Mouse (Mus musculus) embryonic facial prominence, embryonic 14.5 days (tissue): Measurements from ENCODE around the gene Tmigd1. TPM values are rescaled to one million over a fixed set of nuclear protein-coding genes. Genes with fewer than 3 reads are reported as not detected.
A peak's percentile ranks its signal among the peaks of the same experiment; 100 is the strongest.

Experiments used
- ATAC-seq: fragments of 200-750 bp; cut with Nextera tagmentation; 2 replicates; pipeline ENCODE4 v1.8.0; 2017; ENCODE audit warnings: low read depth, moderate number of reproducible peaks, moderate TSS enrichment
- DNase-seq: peaks from one replicate; pipeline ENCODE4 v3.0.0-alpha.2; 2015; ENCODE audit warnings: low spot score
- H3K27ac ChIP-seq: fragments of 300-500 bp; sonication (generic); replicated peaks from 2 replicates; pipeline ENCODE4 v1.5.1; 2014; ENCODE audit warnings: low read depth, mild to moderate bottlenecking, low read length, moderate library complexity
- H3K27me3 ChIP-seq: fragments of 300-500 bp; sonication (generic); replicated peaks from 2 replicates; pipeline ENCODE4 v1.6.1; 2014; ENCODE audit warnings: low read length; ENCODE audit not compliant: control insufficient read depth, insufficient read depth
- H3K36me3 ChIP-seq: fragments of 300-500 bp; sonication (generic); 2 replicates; pipeline ENCODE4 v1.6.1; 2014; ENCODE audit warnings: low read length, mixed read lengths; ENCODE audit not compliant: control insufficient read depth, insufficient read depth
- H3K4me1 ChIP-seq: fragments of 300-500 bp; sonication (generic); 2 replicates; pipeline ENCODE4 v1.6.1; 2014; ENCODE audit warnings: antibody characterized with exemption, low read length; ENCODE audit not compliant: control insufficient read depth, insufficient read depth
- H3K4me2 ChIP-seq: fragments of 300-500 bp; sonication (generic); 2 replicates; pipeline ENCODE4 v1.6.1; 2014; ENCODE audit warnings: low read depth, mild to moderate bottlenecking, low read length, moderate library complexity, mixed read lengths
- H3K4me3 ChIP-seq: fragments of 300-500 bp; sonication (generic); 2 replicates; pipeline ENCODE4 v1.5.1; 2014; ENCODE audit warnings: low read depth, mild to moderate bottlenecking, low read length
- H3K9ac ChIP-seq: fragments of 300-500 bp; sonication (generic); 2 replicates; pipeline ENCODE4 v1.6.1; 2014; ENCODE audit warnings: low read depth, mild to moderate bottlenecking, low read length, moderate library complexity, mixed read lengths
- H3K9me3 ChIP-seq: fragments of 300-500 bp; sonication (generic); 2 replicates; pipeline ENCODE4 v1.6.1; 2016; ENCODE audit warnings: low read length; ENCODE audit not compliant: control insufficient read depth
- WGBS: fragments of 180-500 bp; shearing (Covaris S2); extraction: QIAGEN DNeasy Blood & Tissue Kit; methylation state at CpG from one replicate; pipeline ENCODE4 v1.1.7; 2014; 5-methylcytosine and 5-hydroxymethylcytosine counted together
- polyA plus RNA-seq: library from polyadenylated mRNA; unstranded; fragments of >200 nt; fragmentation: Nextera tagmentation; extraction: Ambion mirVana; gene quantifications from 2 replicates; pipeline ENCODE4 v1.2.1, GENCODE M21; 2014

The Tmigd1 gene
- polyA plus RNA-seq, 1 experiment from 2014 or later = 1.5 TPM

DNA sequence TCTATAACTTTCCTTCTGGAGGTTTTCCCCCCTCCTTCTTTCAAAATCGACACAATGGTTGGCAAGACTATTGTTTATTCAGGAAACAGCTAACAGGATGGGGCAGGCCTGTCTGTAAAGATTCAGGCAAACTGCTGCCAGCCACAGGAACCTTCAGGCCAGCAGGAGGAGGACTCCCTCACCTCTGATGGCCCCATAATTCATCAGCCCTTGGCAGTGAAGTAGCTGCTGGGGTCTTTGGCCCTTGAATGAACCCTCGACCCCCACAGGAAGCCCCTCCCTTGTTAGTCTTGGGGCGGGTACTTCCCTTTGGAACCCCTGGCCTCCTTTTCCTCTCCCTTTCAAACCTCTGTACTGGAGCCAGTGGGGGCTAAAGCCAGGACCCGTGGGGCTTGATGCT lies 8.4 kb upstream of the Tmigd1 start:
- H3K27ac ChIP-seq = no peak overlapping the region
- H3K27me3 ChIP-seq = no peaks in the 10 kb centered on the region
- H3K4me1 ChIP-seq = peaks cover 4% of the 10 kb centered on the region; the same call in 1 of the 2 replicates
- 0 out of 2 replicates have a peak, but pooled peaks have one; percentile 30 for ATAC-seq
- peak; percentile 64 for DNase-seq
- WGBS = 27% methylated on average over 4 of the region's 4 CpGs
- H3K36me3 ChIP-seq = no peaks in the 10 kb centered on the region
- no peak overlapping the region for H3K9ac ChIP-seq
- no peak overlapping the region for H3K4me2 ChIP-seq
- H3K9me3 ChIP-seq = no peaks in the 10 kb centered on the region
- H3K4me3 ChIP-seq = no peak overlapping the region

DNA sequence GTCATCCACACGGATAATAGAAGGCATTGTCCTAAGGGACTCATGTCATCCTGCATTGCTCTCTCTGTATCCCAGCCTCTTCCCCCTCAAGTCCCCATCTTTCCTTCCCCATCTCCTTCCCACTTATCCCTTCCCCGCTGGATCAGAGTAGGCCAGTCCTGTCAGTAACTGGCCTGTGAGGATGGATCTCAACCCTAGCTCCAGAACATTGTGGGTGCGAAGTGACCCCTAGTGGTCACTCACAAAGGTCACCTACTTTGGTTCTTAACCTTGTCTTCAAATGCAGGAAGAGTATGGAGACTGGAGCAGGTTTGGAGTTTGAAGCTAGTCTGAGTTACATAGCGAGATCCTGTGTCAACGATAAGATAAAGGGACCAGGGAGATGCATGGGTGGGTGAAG lies 7.7 kb upstream of the Tmigd1 start:
- H3K27ac ChIP-seq = no peak overlapping the region
- H3K4me2 ChIP-seq = no peak overlapping the region
- H3K9ac ChIP-seq = no peak overlapping the region
- H3K9me3 ChIP-seq = no peaks in the 10 kb centered on the region
- 35% methylated on average over 5 of the region's 5 CpGs for WGBS
- no peaks in the 10 kb centered on the region for H3K27me3 ChIP-seq
- H3K4me3 ChIP-seq = no peak overlapping the region
- ATAC-seq (peak; percentile 63; the same call in 1 of the 2 replicates), DNase-seq (peak; percentile 76)
- no peaks in the 10 kb centered on the region for H3K36me3 ChIP-seq
- H3K4me1 ChIP-seq = peaks cover 4% of the 10 kb centered on the region; the same call in 1 of the 2 replicates

DNA sequence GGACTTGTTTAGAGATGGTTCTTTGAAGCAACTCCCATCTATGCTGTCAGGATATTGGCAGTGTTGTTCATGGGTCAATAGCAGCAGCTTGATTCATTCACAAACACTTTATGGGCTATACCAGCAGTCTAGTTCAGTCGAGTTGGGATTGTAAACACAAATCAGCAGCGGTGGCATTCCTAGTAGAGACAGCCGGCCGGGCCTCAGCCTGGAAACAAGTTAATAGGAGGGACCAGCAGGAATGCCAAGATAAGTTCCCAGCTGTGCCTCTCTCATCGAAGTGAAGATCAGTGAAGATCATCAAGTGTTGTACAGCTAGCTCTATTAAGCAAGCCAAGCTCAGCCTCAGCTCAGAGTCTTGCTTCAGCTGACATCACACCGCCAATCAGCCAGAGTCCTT lies 5.6 kb upstream of the Tmigd1 start:
- no peak overlapping the region for H3K4me2 ChIP-seq
- H3K4me3 ChIP-seq = no peak overlapping the region
- WGBS = 67% methylated on average over 6 of the region's 6 CpGs
- no peak overlapping the region for H3K9ac ChIP-seq
- no peak for DNase-seq
- H3K9me3 ChIP-seq = no peaks in the 10 kb centered on the region
- H3K27me3 ChIP-seq = no peaks in the 10 kb centered on the region
- H3K4me1 ChIP-seq = peaks cover 4% of the 10 kb centered on the region; the same call in 1 of the 2 replicates
- ATAC-seq = no peak
- H3K27ac ChIP-seq = no peak overlapping the region
- H3K36me3 ChIP-seq = no peaks in the 10 kb centered on the region

DNA sequence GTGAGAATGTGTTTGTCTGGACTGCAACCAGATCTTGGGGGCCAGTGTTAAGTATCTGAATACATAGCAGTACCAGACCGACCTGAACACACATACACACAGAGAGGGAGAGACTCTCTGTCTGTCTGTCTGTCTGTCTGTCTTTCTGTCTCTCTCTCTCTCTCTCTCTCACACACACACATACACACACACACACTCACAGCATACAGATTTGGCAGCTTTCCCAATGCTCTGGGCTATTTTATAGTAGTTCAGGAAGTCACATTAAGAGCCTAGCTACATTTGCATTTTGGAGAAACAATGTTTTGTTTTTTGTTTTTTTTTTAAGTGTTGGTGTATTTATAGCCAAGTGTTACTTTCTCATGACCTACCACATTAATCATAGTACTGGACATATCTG lies 4.8 kb upstream of the Tmigd1 start:
- H3K4me2 ChIP-seq = no peak overlapping the region
- H3K27ac ChIP-seq = no peak overlapping the region
- no peak for ATAC-seq
- no peaks in the 10 kb centered on the region for H3K27me3 ChIP-seq
- no peaks in the 10 kb centered on the region for H3K36me3 ChIP-seq
- no peak overlapping the region for H3K9ac ChIP-seq
- H3K9me3 ChIP-seq = no peaks in the 10 kb centered on the region
- H3K4me1 ChIP-seq = peaks cover 4% of the 10 kb centered on the region; the same call in 1 of the 2 replicates
- no peak for DNase-seq
- H3K4me3 ChIP-seq = no peak overlapping the region
- WGBS = 63% methylated on average over 1 of the region's 1 CpGs

DNA sequence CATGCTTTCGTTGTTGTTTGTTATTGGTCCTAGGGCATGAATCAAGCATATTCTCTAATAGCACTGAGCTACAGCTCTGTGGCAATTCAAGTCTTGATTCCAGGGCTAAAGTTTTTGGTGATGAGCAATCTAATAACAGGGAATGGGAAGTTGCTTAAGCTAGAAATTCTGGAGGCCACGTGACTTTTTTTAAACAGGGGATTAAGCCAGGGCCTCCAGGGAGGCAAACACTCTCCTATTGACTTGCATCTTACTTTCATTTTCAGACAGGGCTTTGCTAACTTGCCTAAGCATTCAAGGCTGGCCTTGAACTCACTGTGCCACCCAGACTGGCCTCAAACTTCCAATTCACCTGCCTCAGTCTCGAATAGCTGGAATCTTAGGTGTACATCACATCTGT lies 4.1 kb upstream of the Tmigd1 start:
- WGBS = 45% methylated on average over 3 of the region's 3 CpGs
- no peak overlapping the region for H3K9ac ChIP-seq
- H3K4me1 ChIP-seq = peaks cover 4% of the 10 kb centered on the region; the same call in 1 of the 2 replicates
- no peaks in the 10 kb centered on the region for H3K27me3 ChIP-seq
- no peak overlapping the region for H3K27ac ChIP-seq
- no peaks in the 10 kb centered on the region for H3K9me3 ChIP-seq
- no peak overlapping the region for H3K4me2 ChIP-seq
- ATAC-seq (no peak), DNase-seq (no peak)
- H3K4me3 ChIP-seq = no peak overlapping the region
- H3K36me3 ChIP-seq = no peaks in the 10 kb centered on the region

DNA sequence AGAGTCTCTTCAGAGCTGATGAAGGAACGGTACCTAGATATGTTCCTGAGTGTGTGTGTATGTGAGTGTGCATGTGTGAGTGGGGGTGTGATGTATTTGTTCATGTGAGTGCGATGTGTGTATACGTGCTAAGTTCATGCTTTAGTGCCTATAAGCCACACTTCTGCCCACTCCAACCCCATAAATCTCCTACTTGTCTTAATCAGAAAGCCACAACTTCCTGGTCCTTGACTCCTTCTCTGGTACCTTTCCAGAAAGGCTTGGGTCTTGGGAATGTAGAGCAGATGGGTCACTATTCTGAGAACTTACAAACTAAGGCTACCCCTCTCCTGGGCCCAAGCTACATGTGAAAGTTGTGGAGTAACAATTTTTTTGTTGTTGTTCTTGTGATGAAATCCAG lies 3.2 kb upstream of the Tmigd1 start:
- no peak overlapping the region for H3K9ac ChIP-seq
- H3K4me1 ChIP-seq = peaks cover 2% of the 10 kb centered on the region; the same call in 1 of the 2 replicates
- H3K36me3 ChIP-seq = no peaks in the 10 kb centered on the region
- H3K9me3 ChIP-seq = no peaks in the 10 kb centered on the region
- WGBS = 100% methylated on average over 3 of the region's 3 CpGs
- no peak overlapping the region for H3K4me2 ChIP-seq
- H3K27ac ChIP-seq = no peak overlapping the region
- H3K27me3 ChIP-seq = no peaks in the 10 kb centered on the region
- ATAC-seq = no peak
- DNase-seq = no peak
- H3K4me3 ChIP-seq = no peak overlapping the region

DNA sequence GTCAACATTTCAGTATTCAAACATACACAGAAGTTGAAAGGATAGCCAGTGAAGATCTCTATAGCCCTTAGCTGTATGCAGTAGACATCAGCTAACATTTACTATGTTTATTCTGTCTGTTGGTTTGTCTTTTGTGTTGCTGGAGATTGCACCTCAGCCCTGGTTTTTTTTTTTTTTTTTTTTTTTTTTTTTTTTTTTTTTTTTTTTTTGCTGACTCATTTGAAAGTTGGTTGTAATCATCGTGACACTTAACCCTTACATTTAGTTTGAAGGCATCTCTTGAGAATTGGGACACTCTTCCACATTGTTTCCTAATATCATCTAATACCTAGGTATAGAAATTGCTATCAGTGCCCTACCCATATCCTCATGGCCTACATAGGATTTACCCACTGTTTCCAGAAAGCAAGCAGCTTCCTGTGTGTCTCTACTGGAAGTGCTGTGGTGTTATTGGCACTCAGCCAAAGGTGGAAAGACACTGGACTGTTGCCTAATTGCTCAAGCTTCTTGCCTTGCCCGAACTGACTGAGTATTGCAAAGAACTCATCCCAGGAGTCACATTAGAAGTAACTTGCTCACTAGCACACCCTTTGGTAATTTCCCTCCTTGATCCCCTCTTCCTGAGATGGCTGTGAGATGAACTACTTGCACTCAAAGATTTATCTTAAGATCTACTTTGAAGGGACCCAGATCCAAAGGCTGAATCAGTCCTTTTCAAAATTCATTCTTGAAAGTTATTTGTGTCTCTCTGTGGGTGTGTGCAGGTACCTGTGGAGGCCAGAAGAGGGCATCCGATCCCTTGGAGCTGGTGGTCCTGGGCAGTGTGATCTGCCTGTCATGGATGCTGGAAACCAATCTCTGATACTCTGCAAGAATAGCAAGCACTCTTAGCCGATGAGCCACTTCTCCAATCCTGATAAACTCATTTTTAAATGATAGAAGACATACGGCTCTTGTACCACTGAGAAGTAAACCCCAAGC lies 1.9 kb upstream of the Tmigd1 start:
- Histone ChIP-seq H3K9ac (no peak overlapping the region), H3K4me1 (no peaks in the 10 kb centered on the region), H3K4me3 (no peak overlapping the region), H3K9me3 (no peaks in the 10 kb centered on the region), H3K27me3 (no peaks in the 10 kb centered on the region), H3K27ac (no peak overlapping the region), H3K36me3 (no peaks in the 10 kb centered on the region), H3K4me2 (no peak overlapping the region)
- ATAC-seq = no peak
- 60% methylated on average over 5 of the region's 5 CpGs for WGBS
- DNase-seq = no peak

DNA sequence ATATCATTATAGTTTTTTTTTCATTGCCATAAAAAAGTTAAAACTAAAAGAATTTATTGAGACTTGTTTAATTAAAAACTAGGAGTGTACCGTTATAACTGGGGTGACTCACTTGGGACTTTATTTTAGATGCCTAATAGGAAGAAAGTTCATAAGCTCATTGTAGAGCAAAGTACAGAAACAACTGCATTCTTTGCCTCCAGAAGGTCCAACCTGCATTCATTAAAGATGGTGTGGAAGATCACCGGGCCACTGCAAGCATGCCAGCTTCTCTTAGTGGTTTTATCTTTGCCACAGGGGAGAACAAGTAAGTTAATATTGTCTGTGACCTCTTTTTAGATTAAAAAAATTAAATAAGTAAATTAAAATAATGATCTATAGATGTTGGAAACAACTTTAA lies 2.4 kb downstream of the Tmigd1 start:
- Histone ChIP-seq H3K36me3 (no peaks in the 10 kb centered on the region), H3K27me3 (no peaks in the 10 kb centered on the region), H3K9me3 (no peaks in the 10 kb centered on the region), H3K4me3 (no peak overlapping the region), H3K4me2 (no peak overlapping the region), H3K27ac (no peak overlapping the region), H3K4me1 (no peaks in the 10 kb centered on the region), H3K9ac (no peak overlapping the region)
- WGBS = 81% methylated on average over 2 of the region's 2 CpGs
- ATAC-seq (no peak), DNase-seq (no peak)

DNA sequence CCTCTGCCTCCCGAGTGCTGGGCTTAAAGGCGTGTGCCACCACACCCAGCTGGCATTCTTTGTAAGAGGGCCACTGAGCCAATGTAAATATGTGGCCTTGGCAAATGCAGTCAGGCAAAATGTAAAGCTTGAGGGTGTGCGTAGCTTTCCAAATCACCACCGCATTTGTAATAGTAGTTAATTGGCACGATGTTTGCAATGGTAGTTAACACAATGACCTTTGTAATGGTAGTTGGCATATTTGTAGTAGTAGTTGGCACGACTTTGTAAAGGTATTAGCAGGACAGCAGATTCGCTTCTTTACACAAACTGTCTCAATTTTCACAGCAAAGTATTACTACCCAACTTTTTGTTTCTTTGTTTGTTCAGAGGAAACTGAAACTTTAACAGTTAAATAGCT lies 6.7 kb downstream of the Tmigd1 start:
- no peaks in the 10 kb centered on the region for H3K27me3 ChIP-seq
- no peaks in the 10 kb centered on the region for H3K9me3 ChIP-seq
- peaks cover 18% of the 10 kb centered on the region for H3K4me1 ChIP-seq
- 90% methylated on average over 7 of the region's 7 CpGs for WGBS
- no peak for ATAC-seq
- H3K4me2 ChIP-seq = no peak overlapping the region
- DNase-seq = no peak
- H3K4me3 ChIP-seq = no peak overlapping the region
- H3K36me3 ChIP-seq = no peaks in the 10 kb centered on the region
- H3K27ac ChIP-seq = no peak overlapping the region
- no peak overlapping the region for H3K9ac ChIP-seq
